Mouse (Mus musculus) cortical plate, adult 2 months (tissue): ENCODE data around the gene Zc3h7b.

ENCODE experiments used
- CTCF ChIP-seq: fragments of 200-500 bp; IDR thresholded peaks from 2 replicates; pipeline ENCODE4 v1.5.1; 2011; ENCODE audit warnings: mild to moderate bottlenecking, control low read depth, low read length; ENCODE audit not compliant: insufficient read depth; ENCODE audit errors: extremely low read depth
- POLR2A ChIP-seq: fragments of 200-500 bp; IDR thresholded peaks from 2 replicates; pipeline ENCODE4 v1.6.1; 2011; ENCODE audit warnings: mild to moderate bottlenecking, low read length, control low read depth; ENCODE audit not compliant: insufficient read depth; ENCODE audit errors: extremely low read depth

DNA sequence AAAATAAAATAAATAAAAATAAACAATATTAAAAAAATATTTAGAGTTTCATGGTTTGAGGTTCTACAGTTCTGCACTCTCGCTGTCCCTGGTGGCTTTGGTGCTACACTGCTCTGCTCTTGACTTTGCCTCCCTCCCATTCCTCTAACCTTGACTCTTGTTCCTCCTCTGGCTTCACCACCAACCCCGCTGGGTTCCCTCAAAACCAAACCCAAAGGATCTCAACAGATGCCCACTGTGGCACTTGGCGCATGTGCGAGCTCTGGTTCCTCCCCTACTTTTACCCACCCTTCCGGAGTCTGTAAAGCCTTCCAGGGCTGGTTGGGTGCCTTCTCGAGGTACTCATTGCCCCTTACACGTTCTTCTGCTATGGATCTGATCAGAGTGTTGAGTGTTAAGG lies 97.4 kb downstream of the Zc3h7b start:
- TF ChIP-seq CTCF = no peak
- no peak for TF ChIP-seq POLR2A
